Mouse (Mus musculus) bone marrow, adult 2 months (tissue): Measurements from ENCODE around the gene Ssbp3.

Experiments
- CTCF ChIP-seq: fragments of 200-500 bp; IDR thresholded peaks from 2 replicates; pipeline ENCODE4 v1.5.1; 2011; ENCODE audit warnings: low read length, control low read depth; ENCODE audit not compliant: control insufficient read depth, insufficient read depth
- POLR2A ChIP-seq: fragments of 200-500 bp; IDR thresholded peaks from 2 replicates; pipeline ENCODE4 v1.6.1; 2011; ENCODE audit warnings: low read depth, mild to moderate bottlenecking, control low read depth, low read length, borderline replicate concordance; ENCODE audit not compliant: control insufficient read depth

DNA sequence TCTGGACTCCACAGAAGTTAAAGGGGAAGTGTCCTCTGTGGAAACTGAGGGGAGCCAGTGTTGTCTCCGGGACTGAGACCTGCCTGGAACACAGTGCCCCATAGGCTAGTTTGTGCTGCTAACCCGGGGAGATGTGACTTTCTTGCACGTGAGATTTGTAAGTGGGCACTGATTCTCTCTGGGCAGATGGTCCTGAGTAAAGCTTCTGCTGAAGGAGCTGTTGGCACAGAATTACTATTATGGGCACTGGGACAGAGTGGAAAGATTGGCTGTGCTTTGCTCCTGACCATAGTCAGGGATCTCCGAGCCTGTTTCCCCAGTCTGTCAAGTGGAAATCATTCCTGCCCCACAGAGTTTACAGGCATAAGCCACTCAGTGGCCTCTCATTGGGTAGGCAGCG, 83.8 kb downstream of the Ssbp3 start:
- TF ChIP-seq CTCF (no peak), POLR2A (no peak)
